Mouse (Mus musculus): ENCODE measurements around the gene Capn2.

The Capn2 gene

DNA sequence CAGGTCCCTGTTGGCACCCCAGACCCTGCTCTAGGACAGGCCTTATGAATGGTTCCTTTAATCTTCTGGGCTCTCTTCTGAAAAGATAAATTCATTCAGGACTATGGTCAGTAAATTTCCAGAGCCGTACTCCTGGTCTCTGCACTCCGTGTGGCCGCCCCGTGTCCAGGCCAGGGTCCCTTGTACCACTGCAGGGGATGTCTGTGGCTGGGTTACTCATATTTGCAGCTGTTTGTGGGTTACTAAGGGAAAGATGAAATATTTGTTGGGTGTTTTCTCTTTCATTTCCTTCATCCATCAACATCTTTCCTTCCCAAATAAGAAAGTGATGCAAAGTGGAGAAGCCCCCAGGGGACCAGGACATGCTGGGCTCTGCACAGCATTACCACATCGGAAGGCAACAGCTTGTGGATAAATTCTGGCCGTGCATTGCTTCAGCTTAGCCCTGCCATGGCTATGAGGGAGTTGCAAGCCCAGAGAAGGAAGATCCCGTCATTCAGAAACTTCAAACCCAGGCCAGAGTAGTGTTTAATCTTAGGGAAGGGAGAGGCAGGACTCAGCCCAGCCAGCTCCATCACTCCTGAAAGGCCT, 15.5 kb downstream of the Capn2 start:
- DNase-seq (ENCODE audit: low spot score in 2 of 2), result no peak

DNA sequence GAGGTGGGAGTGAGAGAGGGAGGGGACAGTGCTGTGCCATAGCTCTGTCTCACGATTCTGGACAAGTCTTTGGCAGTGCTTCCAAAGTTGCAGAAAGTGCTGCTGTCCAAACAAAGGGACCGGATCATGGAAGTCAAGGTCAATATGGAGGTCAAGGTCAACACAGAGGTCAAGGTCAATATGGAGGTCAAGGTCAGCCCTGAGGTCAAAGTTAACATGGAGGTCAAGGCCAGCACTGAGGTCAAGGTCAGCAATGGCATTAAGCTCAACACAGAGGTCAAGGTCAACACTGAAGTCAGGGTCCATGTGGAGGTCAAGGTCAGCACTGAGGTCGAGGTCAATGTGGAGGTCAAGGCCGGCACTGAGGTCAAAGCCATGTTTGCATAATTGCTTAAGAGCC, 16.6 kb downstream of the Capn2 start:
- no peak for DNase-seq (ENCODE audit: low spot score in 2 of 2)

DNA sequence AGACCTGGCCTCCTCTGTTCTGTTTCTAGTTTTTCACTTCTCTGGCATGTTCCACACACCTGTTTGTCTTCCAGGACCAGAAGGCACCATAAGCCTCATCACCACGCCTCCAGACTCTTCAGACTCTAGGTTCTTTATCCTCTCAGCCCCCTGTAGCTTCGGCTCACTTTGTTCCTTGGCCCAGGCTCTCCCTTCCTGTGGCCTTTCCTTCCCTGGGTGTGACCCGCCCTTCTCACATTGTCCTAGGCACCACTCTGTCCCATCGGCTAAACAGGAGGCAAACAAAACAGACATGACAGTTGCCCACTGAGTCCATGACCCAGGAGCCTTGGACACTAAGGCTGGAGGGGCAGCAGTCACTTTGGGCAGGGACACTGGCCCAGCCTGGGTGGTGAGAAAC, 17.2 kb downstream of the Capn2 start:
- no peak for DNase-seq (ENCODE audit: low spot score in 2 of 2)

DNA sequence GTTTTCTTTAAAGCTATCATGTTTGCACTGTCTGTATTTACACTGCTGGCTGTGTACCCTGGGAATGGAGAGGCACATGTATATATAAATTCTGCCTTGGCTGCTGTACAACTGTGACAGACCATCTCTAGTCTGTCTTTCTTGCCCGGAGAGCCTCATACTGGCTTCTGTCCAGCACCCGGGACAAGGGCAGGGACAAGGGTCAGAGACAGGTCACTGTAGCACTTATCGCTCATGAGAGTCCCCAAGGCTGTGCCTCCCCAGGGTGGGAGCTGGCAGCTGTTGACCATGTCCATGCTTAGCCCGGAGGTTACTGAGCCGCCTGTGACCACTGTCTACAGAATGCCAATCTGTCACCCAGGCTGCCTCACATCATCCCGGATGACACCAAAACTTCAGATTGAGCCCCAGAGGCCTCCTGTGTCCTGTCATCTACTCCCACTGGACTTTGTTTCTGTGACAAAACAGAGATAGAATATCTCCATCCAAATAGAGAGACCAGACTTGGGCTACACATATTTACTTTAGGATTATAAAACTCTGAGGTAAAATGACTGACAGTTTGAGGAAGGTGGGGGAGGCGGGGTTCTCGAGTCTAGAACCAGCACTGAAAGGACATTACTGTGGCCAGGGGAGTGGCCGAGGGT, 17.8 kb downstream of the Capn2 start:
- no peak for DNase-seq (ENCODE audit: low spot score in 2 of 2)

DNA sequence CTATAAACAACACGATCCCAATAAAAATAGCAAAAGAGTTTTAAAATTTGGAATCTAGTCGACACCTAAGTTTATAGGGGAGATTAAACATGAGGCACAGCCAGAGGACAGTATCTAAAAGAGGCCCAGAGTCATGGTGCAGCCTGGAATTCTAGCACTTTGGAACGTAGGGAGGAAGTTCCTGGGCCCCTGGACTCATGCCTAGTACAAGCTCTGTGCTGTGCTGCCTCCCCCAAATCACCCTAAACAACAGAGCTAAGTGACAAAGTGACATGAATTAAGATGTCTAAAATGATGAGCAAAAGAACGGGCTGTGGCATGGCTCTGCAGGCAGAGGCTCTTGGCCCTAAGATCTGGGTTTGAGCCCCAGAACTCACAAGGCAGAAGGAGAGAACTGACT, 19.7 kb downstream of the Capn2 start:
- DNase-seq (ENCODE audit: low spot score in 2 of 2), result no peak

DNA sequence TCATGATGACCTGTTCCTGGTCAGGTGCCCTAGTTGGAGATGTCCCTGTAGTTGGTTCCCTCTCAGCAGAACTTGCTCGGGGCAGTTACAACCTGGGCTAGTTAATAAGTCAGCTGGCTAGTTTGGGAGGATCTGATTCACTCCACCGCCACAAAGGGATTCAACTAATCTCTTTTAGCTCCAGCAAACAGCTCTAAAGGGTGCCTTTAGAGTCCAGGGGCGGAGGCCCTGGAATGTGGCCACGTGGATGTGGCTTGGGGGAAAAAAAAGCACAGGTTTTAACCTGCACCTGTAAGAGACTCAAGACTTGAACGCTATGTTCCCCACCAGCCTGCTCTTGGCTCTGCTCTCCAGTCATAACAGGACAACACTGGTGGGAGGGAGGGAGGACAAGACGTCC, 20.7 kb downstream of the Capn2 start:
- DNase-seq (ENCODE audit: low spot score in 2 of 2), result no peak

DNA sequence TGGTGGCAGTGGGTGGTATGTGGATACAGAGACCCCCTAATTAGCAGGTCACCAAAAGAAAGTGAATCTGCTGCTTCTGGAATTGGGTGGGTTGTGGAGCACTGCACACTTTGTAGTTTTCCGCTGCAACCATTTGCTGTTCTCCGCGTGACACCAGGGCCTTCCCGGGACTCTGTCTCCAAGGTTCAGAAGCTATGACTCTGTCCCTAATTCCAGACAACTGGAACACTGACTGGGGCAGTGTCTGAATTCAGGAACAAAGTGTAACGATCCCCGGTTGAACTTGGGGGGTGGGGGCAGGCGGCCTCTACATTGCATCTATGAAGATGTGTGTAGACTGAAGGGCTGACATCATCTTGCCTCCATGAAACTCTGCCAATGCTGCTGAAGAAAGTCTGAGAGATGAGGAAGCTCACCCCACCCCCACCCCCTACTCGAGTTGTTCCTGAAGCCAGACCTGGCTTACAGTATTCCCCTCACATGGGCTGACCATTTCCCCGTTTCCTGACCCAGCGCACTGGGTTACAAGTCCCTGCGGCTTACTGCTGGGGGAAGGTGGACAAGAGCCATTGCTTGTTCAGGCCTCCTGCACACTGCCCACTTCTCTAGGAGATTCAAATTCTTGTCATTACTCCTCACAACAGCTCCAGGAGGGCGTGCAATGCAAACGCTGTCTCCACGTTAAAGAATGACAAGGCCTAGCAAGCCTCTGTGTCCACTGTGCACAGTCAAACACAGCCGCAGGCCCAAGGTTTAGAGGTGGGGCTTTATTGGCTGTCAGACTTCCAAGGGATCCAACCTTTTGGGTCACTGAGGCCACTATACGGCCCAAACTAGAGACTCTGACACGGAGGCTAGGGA, 22.9 kb downstream of the Capn2 start:
- no peak for DNase-seq (ENCODE audit: low spot score in 2 of 2)

DNA sequence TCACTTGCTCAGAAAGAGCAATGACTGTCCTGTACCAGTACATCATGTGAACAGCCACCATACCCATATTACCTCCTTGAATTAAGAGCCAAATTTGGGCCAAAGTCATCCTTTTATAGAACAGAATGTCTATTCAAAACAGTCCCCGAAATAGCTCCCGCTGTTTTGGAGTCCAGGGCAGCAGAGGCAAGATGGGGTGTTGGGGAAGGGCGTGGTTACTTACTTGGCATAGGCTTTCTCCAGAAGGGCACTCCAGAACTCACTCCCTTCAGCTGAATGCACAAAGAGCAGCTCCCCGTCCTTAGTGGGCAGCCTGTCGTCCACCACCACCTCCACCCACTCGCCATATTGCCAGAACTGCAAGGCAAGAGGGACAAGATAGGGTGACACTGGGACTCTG, 25.6 kb downstream of the Capn2 start:
- no peak for DNase-seq (ENCODE audit: low spot score in 2 of 2)

DNA sequence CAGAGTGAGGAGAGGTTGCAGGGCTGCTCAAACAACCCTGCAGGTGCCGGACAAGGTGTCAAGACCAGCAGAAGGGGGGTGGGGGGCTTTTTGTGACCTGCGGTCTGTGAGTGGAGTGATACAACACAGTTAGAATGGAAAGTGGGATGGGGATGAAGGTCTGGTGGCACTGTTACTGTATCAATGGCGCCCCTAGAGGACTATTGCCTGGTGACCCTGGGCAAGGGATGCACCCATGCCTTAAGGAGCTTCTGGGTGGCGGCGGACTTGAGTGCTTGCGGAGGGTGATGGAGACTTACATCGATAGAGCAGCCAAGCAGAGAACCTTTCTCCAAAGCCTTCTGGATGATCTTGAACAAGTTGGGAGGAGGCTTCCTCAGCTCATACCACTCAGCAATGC, 26.8 kb downstream of the Capn2 start:
- DNase-seq (ENCODE audit: low spot score in 2 of 2), result no peak

DNA sequence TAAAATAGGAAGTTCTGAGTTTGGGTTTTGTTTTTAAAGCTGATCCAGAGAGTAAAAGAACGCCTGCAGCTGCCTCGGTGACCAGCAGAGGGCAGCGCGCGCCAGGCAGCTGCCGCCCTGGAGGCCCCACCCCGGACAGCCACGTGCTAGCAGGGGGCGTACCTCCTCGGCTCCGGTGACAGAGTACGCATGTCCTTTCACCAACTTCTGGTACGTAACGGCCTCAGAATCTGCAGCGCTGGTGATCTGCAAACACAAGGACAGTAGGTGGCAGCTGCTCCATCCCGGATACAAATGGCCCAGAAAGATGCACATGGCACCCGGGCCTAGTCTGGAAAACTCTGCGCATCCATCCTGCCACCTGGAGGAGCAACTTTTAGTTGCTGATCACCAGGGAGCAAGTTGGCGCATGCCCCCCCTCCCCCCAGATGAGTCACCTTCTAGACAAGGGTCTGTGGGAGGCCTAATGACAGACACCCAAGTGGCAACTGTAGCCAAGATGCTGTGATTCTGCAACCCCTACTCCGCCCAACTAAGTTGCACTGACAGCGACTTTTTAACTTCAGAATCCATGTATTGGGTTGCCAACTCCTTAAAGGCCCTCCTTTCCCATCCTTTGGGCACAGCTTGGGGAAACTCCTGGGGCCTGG, 27.5 kb downstream of the Capn2 start:
- peak; percentile 91 to 92 for DNase-seq (ENCODE audit: low spot score in 2 of 2)

DNA sequence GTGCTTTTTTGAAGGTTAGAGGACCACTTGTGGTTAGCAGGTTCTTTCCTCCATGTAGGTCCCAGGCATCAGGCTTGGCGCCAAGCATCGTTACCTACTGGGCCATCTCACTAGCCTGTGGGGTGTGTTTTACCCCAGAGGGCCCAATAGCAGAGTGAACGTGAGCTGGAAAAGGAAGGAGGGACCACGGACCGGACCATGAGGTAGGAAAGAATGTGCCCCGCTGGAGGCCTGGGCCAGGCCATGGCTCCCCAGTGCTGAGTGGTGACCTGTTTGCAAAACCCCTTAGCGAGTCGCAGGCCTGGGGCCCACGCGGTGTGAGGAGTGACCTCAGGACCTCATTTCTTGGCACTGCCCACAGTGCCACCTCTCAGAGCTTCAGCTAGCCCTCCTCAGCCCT, 28.9 kb downstream of the Capn2 start:
- DNase-seq (ENCODE audit: low spot score in 2 of 2), result no peak

DNA sequence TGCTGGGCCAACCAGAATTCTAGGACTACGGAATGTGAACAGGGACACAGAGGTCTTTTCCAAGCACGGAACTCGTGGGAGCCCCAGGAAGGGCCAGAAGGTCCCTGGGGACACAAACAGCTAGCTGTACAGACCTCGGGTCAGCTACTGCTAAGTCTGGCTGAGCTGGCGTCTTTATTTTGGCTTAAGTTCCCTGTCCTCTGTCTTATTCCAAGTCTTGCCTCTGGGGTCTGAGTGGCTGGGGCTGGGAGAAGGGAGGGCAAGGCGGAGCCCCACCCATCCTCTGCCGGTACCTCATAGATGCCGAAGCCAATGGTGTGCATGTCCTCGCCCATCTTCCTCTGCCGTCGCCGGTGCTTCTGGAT, 33.5 kb downstream of the Capn2 start:
- DNase-seq (ENCODE audit: low spot score in 2 of 2), result peak; percentile 37 to 49

DNA sequence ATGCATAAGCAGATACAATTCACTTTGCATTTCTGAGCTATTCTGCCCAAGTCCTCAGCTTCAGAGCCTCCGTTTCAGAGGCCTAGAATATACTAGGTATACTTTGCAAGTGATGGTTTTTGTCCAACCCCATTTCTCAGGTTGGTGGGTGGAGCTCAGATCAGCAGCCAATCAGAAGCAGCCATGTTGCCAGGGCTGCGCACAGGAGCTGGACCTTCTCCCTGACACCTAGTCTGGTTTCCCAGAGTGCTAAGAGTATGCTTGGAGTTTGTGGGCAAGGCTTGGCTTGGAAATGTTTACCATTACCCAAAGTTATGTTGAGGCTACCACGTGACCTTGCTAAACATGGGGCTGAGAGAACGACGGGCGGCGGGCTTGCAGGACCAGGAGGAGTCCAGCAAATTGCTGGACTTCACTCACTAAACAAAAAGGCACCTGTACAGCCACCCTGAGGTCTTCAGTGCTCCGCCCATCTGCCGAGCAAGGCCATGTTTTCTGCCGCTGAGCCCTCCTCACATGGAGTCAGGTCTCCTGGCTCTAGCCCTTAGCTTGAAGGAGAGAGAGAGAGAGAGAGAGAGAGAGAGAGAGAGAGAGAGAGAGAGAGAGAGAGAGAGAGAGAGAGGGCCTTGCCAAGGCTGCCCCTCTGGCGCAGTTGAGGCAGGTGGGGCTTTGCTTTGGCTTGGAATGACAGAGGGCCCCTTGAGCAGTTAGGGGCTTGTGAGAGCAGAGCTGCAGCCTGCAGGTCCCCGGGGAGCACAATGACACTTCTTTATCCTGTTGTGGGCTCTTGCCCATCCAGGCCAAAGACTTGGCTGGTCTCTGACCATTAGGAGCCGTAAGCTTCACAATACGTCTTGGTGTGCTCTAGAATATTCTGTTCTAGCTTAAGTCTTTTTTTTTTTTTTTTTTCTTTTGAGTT, 34.2 kb downstream of the Capn2 start:
- DNase-seq (ENCODE audit: low spot score in 2 of 2), result peak; percentile 27 to 40

DNA sequence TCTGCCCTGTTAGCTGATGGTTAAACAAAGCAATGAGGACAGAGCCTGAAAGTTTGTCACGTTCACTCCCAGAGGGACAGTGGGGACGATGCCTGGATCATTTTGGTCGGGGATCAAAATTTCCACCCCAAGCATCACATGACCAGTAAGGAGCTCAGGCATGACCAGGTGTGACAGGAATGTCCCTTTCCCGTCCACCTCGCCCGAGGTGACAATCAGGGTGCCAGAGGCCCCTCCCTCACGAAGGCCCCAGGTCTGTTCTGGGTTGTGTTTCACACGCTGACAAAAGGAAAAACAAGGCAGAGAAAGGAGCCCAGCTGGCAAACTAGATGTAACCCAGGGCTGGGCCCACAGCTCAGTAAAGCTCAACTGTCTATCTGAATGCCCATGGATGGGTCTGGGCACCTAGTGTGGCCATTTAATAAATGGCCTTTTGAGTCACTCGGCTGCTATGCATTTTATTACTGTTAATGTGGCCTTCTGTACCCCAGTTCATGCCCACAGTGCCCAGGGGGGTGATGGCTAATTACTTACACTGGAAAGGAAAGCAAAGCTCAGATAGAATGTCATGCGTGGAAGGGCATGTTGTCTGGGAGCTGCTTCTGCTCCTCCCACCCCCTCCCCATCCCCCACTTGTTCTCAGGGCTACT, 35.6 kb downstream of the Capn2 start:
- no peak for DNase-seq (ENCODE audit: low spot score in 2 of 2)

DNA sequence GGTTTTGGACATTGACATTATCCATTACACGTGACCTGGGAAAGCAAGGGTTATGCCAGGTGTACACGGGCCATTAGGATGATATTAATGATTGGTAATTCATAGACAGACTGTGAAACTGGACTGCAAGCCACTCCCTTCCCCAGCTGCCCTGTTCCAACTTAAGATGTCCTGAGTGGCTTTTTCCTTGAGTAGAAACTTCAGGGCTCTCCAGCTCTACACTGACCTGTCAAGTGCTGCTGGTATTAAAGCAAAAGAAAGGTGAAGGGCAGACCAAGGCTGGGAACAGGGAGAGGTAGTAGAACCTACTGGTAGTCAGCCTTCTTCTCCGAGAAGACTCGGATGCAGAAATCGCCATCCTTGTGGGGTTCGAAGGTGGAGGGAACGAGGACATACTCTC, 36.3 kb downstream of the Capn2 start:
- DNase-seq (ENCODE audit: low spot score in 2 of 2), result no peak

DNA sequence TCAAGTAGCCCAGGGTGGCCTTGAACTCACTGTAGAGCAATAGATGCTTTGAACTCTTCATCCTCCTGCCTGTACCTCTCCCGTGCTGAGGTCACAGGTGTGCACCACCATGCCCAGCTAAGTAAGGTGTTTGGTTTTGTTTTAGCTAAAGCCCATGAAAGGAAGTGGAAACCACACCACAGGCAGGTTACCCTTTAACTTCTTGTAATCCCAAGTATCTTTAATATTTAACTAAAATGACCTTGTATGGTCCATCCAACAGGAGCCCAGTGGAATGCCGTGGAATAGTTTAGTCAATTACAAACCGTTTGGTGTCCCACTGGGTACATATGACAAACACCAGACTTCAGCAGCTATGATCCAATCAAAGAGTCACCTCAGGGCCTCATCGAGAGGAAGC, 38.5 kb downstream of the Capn2 start:
- no peak for DNase-seq (ENCODE audit: low spot score in 2 of 2)

DNA sequence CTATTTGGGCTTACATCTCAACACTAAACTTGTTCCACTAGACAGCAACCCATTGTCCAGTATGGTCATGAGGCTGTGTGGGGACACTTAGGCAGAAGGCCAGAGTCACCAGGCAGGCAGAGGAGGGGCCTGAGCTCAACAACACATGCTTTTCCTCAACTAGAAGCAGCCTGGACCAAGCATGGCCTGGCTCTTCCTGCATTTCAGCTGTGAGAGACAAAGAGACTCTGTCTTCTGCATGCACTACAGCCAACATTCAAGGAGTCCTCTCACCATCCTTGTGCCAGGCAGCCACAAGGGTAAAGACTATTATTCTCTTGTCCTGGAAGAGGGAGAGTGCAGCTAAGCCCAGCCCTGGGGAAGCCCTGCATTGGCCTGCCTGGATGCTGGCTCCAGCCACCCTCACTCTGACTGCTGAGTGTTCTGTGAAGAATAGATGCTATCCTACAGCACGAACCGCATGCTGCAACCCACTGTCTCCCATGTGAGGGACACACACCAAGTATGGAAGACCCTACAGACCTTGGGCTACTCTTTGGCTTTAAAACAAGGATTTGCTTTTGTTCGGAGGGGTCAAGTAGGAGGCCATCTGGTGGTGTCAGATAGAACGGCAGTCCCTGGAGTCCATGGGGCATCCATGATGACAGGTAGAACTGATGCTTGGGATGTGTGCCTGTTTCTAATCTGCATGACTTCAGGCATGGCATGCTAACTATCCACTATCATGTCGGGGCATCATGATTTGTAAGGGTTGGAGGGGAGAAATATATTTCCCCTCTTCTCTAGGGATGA, 42.2 kb downstream of the Capn2 start:
- DNase-seq (ENCODE audit: low spot score in 2 of 2), result peak in 1 of 2 experiments; percentile 35

DNA sequence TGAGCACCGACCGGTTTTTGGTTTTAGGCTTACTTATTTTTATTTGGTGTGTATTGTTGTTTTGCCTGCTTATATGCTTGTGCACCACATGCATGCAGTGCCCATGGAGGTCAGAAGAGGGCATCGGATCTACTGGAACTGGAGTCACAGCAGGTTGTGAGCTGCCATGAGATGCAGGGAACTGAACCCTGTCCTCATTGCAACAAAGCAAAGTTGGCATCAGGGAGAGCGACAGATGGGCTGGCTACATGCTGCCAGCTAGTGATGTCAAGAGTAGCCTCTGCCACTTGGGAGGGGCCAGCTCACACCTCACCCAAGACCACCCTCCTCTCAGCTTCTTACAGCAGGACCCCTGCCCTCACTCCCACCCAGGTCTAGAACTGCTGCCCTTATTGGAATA, 51.4 kb downstream of the Capn2 start:
- DNase-seq (ENCODE audit: low spot score in 2 of 2), result no peak

DNA sequence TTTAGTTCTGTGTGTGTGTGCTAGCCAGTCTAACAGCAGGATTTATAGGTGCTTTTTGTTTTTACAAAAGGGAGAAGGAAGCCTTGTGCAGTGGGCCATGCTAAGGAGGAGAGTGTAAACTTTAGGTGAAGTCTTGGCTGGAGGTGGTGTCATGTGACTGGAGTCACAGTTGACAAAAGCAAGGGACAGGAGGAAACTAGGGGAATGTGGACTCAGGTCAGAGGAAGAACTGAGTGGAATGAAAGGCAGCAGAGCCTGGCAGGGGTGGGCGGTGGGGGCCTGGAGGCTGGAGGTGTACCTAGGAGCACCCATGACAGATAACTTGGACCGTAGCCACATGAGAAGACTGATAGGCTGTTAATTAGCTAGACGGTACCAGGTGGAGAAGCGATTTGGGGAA, 52.1 kb downstream of the Capn2 start:
- DNase-seq (ENCODE audit: low spot score in 2 of 2), result no peak

DNA sequence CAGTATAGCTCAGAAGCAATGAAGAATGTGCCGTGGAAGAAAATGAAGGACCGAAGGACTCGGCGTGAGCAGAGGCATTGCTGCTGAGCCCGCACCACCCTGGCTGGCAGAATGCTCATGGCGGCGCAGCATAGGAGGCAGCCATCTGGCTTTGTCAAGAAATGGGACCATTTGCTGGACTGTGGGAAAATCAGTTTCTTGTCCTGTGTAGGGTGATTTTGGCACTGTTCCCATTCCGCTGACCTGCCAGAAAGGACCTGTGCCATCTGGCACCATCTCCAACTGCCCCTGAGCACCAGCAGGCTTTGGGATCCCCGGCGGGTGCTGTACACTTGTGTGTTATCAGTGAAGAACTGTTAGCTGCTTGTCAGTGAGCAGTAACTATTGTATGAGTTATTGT, 55.6 kb downstream of the Capn2 start:
- DNase-seq (ENCODE audit: low spot score in 2 of 2), result no peak

Data from right cerebral cortex, postnatal 36 days (tissue).